Mouse (Mus musculus): Measurements from ENCODE around the gene Spaca1.
"Not testable (repeated sequence)": the region's sequence is repeated elsewhere in the genome, so short reads cannot be mapped to it uniquely, and the experiment has no call there.

The Spaca1 gene

DNA sequence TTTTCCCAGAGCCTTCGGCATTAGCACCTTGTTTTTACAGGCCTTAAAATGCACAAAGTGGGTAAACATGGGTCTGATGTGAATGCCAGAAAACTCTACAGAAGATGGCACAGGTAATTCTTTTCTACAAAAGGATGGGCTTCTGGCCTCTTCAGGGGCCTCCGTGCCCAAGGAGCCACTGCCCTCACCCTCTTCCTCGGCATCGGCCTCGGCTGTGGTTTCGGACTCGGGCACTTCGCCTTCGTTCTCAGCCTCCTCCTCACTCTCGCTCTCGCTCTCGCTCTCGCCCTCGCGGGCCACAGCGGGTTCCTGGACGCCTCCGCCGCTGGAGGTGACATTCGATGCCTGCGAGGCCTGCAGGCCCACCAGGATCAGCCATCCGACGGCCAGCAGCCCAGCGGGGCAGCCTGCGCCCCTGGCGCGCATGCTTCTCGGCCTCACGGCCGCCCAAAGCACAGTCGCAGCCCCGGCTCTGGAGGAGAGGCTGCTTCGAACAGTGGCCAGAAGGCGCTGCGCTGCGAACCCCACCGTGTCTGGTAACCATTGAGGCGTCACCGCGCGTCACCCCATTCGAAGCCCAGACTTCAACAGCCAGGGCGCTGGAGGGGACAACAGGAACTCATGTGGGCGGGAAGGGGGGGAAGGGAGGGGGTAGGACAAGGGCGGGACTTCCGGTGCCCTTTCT is at the start of gene Spaca1:
TSS of gene Spaca1 (minus strand) at position 621 of the 685 bp plus-strand sequence.
- peak; percentile 4 for DNase-seq

DNA sequence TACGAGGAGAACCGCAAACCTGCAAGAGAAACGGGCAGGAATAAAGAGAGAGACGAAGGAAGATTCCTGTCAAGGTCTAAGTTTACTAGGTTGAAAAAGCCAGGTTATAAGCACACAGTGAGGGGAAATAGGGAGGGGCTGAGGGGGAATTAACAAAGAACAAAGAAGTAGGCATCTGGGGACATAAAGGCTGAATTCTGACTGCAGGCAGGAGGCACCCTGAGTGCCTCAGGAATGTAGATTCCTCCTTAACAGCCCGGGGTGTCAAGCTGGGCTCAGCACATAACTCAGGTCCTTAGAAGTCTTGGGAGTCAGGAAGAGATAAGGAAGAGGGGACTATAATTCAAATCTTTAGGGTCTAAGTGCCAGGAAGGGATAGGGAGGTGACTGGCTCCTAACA is 37.3 kb upstream of the Spaca1 start:
- DNase-seq: not testable (repeated sequence)

DNA sequence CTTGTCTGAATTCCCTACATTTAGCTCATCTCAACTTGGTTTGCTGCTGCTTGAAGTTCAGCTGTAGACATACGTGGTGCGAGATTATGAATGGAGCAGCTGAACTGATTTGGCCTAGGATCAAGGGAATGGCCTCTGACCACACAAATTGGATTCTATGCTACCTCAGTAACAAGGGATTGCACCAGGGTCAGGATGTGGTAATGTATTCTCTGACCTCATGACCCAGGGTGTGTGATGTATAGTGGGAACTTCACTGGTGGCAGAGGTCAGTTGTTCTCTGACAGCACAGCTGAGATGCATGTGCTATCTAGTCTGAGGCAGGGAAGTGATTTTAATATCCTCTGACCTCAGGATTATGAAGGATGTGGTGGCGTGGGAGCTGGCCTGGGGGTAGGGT is 31.1 kb upstream of the Spaca1 start:
- DNase-seq: no peak

DNA sequence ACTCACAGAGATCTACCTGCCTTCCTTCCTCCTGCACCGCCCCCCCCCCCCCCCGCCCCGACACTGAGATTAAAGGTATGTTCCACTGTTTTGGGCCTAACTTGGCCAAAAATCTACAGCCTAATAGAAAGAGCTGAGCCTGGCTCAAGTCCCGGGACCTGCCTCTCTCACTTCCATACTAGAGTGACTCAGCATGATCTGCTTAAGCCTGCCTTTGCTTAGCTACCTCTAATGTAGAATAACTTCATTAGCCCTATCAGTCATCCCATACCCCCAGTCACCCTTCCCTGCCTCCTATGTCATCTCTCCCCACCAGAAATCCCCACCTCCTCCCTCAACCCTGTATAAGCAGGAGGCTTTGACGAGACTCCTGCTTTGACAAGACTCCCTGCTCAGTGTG is 19.0 kb upstream of the Spaca1 start:
- no peak for DNase-seq

DNA sequence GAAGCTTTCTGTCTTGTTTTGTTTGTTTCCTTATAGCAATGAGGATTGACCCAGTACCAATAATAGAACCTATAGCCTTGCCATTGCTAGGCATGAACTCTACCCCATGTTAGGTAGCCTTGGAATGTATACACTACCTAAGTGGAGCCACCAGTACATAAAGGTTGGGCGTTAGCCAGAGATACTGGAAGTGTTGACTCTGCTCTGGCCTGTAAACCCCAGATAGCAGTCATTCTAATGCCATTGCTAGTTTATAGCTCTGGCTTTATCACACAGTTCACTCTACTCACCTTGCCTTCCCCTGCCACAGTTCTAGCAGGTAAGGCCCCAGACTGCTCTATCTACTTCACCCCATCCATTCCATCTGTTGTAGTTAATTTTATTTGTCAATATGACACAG is 8.3 kb upstream of the Spaca1 start:
- DNase-seq: no peak

DNA sequence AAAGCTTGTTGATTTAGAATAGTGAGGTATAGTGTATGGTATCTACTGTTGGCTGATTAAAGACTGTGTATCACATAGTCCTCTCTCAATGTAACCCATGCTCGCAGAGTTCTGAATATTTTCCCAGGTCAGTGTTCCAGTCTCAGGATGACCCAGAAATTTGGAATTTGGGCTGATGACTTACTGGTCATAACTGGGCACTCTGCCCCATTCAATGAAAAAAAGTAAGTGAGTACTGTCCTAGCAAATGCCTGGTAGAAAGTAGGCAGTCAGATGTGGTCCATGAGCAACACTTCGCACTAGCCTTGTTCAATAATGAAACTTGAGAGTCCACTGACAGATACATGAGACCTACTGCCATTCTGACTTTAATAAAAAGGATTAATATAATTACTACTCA is 23.2 kb downstream of the Spaca1 start:
- no peak for DNase-seq

DNA sequence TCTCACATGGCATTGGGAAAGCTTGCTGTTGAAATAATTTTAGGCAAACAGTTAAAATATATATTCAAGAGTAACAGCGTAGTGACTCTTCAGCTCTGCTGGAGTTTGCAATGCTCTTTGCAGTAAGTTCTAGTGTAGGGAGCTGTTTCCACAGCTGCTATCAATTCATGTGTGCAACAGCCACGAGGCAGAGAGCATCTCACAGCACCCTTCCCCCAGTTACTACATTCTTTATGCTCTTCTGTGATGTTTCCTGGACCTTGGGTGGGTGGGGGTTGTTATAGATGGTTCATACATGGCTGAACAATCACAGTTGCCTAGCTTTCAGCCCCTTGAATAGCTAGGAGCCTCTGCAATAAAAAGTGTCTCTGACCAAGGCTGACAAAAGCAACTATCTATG is 28.5 kb downstream of the Spaca1 start:
- DNase-seq: no peak

DNA sequence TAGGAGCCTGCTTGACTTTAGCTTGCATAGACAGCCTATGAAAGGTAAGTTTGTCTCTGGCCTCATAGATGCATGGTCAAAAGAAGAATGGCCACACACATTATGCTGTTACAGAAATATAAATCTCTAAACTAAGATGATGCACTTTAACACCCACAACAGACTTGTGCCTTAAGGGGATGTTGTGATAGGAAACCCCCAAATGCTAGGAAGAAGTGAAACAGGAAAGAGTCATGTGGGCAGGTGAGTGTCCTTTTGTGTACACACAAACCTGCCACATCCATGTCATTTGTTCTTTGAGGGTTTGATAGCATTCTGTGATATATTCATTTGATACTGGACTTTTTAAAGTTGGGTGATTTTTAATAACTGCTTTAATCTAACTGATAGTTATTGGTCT is 53.6 kb downstream of the Spaca1 start:
- no peak for DNase-seq

DNA sequence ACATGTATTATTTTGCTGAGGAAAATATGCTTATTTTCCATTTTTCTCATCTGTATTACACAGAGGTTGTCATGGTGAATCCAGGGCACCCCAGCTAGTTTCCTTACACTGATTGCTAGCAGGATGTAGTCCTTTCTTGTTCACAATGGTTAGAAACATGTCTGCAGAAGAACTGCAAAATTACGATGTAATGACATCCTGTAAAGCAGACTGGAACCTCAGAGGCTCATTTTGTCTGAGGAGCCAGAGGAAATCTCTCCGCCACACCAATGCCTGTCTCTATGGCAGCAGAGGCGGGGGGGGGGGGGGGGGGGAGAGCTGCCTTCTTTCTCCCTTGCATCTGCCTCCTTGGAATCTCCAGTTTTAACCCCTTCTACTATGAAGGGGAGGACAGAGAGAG is 57.3 kb downstream of the Spaca1 start:
- DNase-seq: no peak

DNA sequence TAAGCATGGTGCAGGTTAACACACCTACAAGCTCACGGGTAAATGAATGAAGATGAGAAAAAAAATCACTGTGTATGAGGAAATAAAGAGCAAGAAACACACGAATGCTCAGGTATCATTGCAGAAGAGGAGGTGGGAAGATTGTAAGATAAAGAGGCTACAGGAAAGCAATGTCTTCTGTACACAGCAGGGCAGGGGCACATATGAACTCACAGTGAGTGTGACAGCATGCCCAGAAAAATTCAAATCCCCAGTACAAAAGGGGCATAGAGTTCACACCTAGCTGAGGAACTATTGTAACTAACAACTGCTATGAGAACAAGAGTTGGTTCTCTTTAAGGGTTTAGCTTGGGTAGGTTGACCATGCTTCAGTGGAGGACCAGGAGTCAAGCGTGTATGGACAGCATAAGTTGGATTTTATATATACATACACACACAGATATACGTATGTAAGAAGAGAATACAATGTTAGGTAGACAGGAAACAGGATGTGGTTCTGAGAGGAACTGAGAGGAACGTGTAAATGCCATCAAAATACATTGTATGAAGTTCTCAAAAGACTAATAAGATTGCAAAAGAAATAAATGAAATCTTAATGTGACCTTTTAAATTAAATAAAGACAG is 61.4 kb downstream of the Spaca1 start:
- no peak for DNase-seq
